Mouse (Mus musculus): ENCODE results near the gene Sprr1a. TPM values are rescaled to one million over a fixed set of nuclear protein-coding genes. Genes with fewer than 3 reads are reported as not detected.

Gene Sprr1a
- polyA plus RNA-seq, 2 experiments, result 6.5 to 21.2 TPM

- 65% methylated on average over 1 of the region's 1 CpGs for WGBS
These were observed 19.1 kb downstream of the Sprr1a start for GRCm38 (mm10) chr3:92466576-92466975.

GRCm38 (mm10) chr3:92458620-92459019 is 27.1 kb downstream of the Sprr1a start, which contains the start of gene Sprr3:
Gene Sprr3, minus strand, starts transcription at chr3:92458720.
- ATAC-seq (ENCODE audit: low FRiP score, low read depth) (no peak), DNase-seq (ENCODE audit: low spot score) (no peak)
- Histone ChIP-seq H3K4me2 (replicated peaks; ENCODE audit: low read depth, low read length, severe bottlenecking) (no peak within 1 kb of the TSS), H3K4me3 (replicated peaks; ENCODE audit: low read length) (no peak within 1 kb of the TSS), H3K27ac (replicated peaks; ENCODE audit: low read depth, low read length) (no peak within 1 kb of the TSS), H3K9me3 (ENCODE audit: control insufficient read depth, low read length) (no peaks in the 10 kb centered on the region), H3K4me1 (ENCODE audit: control insufficient read depth, insufficient read depth, low read length) (no peaks in the 10 kb centered on the region), H3K27me3 (ENCODE audit: control insufficient read depth, insufficient read depth, low read length) (no peaks in the 10 kb centered on the region), H3K36me3 (ENCODE audit: control insufficient read depth, insufficient read depth, low read length) (no peaks in the 10 kb centered on the region), H3K9ac (ENCODE audit: low read depth, low read length, severe bottlenecking) (no peak within 1 kb of the TSS)
- WGBS, result 61% methylated on average over 2 of the region's 2 CpGs
- no peak for TF ChIP-seq POLR2A (IDR thresholded peaks at IDR 0.05; ENCODE audit: borderline replicate concordance, extremely low read depth, insufficient read depth, insufficient read length)

More at GRCm38 (mm10) chr3:92466576-92466975, 19.1 kb downstream of the Sprr1a start:
- ATAC-seq (ENCODE audit: low FRiP score, low read depth), result no peak
- no peak for DNase-seq (ENCODE audit: low spot score)
- no peak overlapping the region for H3K4me2 ChIP-seq (replicated peaks; ENCODE audit: low read depth, low read length, severe bottlenecking)
- H3K9ac ChIP-seq (ENCODE audit: low read depth, low read length, severe bottlenecking), result no peak overlapping the region
- H3K4me1 ChIP-seq (ENCODE audit: control insufficient read depth, insufficient read depth, low read length), result no peaks in the 10 kb centered on the region
- no peaks in the 10 kb centered on the region for H3K27me3 ChIP-seq (ENCODE audit: control insufficient read depth, insufficient read depth, low read length)
- TF ChIP-seq POLR2A (IDR thresholded peaks at IDR 0.05; ENCODE audit: borderline replicate concordance, extremely low read depth, insufficient read depth, insufficient read length), result no peak
- H3K9me3 ChIP-seq (ENCODE audit: control insufficient read depth, low read length), result no peaks in the 10 kb centered on the region
- H3K36me3 ChIP-seq (ENCODE audit: control insufficient read depth, insufficient read depth, low read length), result no peaks in the 10 kb centered on the region
- H3K4me3 ChIP-seq (replicated peaks; ENCODE audit: low read length), result no peak overlapping the region
- H3K27ac ChIP-seq (replicated peaks; ENCODE audit: low read depth, low read length), result no peak overlapping the region

- Histone ChIP-seq H3K9ac (ENCODE audit: low read depth, low read length, severe bottlenecking) (no peak overlapping the region), H3K27ac (replicated peaks; ENCODE audit: low read depth, low read length) (no peak overlapping the region), H3K4me2 (replicated peaks; ENCODE audit: low read depth, low read length, severe bottlenecking) (no peak overlapping the region), H3K36me3 (ENCODE audit: control insufficient read depth, insufficient read depth, low read length) (no peaks in the 10 kb centered on the region), H3K4me3 (replicated peaks; ENCODE audit: low read length) (no peak overlapping the region), H3K9me3 (ENCODE audit: control insufficient read depth, low read length) (no peaks in the 10 kb centered on the region), H3K27me3 (ENCODE audit: control insufficient read depth, insufficient read depth, low read length) (no peaks in the 10 kb centered on the region), H3K4me1 (ENCODE audit: control insufficient read depth, insufficient read depth, low read length) (no peaks in the 10 kb centered on the region)
- no peak for ATAC-seq (ENCODE audit: low FRiP score, low read depth)
- TF ChIP-seq POLR2A (IDR thresholded peaks at IDR 0.05; ENCODE audit: borderline replicate concordance, extremely low read depth, insufficient read depth, insufficient read length), result no peak
- WGBS, result 78% methylated on average over 5 of the region's 5 CpGs
- no peak for DNase-seq (ENCODE audit: low spot score)
These were observed 30.5 kb downstream of the Sprr1a start for GRCm38 (mm10) chr3:92455151-92455550.

- Histone ChIP-seq H3K36me3 (ENCODE audit: control insufficient read depth, insufficient read depth, low read length) (no peaks in the 10 kb centered on the region), H3K4me1 (ENCODE audit: control insufficient read depth, insufficient read depth, low read length) (no peaks in the 10 kb centered on the region), H3K9ac (ENCODE audit: low read depth, low read length, severe bottlenecking) (no peak overlapping the region), H3K27me3 (ENCODE audit: control insufficient read depth, insufficient read depth, low read length) (no peaks in the 10 kb centered on the region), H3K4me3 (replicated peaks; ENCODE audit: low read length) (no peak overlapping the region), H3K4me2 (replicated peaks; ENCODE audit: low read depth, low read length, severe bottlenecking) (no peak overlapping the region), H3K9me3 (ENCODE audit: control insufficient read depth, low read length) (no peaks in the 10 kb centered on the region), H3K27ac (replicated peaks; ENCODE audit: low read depth, low read length) (no peak overlapping the region)
- DNase-seq (ENCODE audit: low spot score), result no peak
- TF ChIP-seq POLR2A (IDR thresholded peaks at IDR 0.05; ENCODE audit: borderline replicate concordance, extremely low read depth, insufficient read depth, insufficient read length), result no peak
- no peak for ATAC-seq (ENCODE audit: low FRiP score, low read depth)
- 81% methylated on average over 3 of the region's 3 CpGs for WGBS
These were observed 45.5 kb downstream of the Sprr1a start for GRCm38 (mm10) chr3:92440177-92440576.

GRCm38 (mm10) chr3:92438689-92439088 is 47.0 kb downstream of the Sprr1a start, which contains the start of gene Sprr1b:
Gene Sprr1b, minus strand, starts transcription at chr3:92438789.
- Histone ChIP-seq H3K9me3 (ENCODE audit: control insufficient read depth, low read length) (no peaks in the 10 kb centered on the region), H3K4me3 (replicated peaks; ENCODE audit: low read length) (no peak within 1 kb of the TSS)
- 82% methylated on average over 3 of the region's 3 CpGs for WGBS

More at GRCm38 (mm10) chr3:92438689-92439088, 47.0 kb downstream of the Sprr1a start, which contains the start of gene Sprr1b:
- Histone ChIP-seq H3K4me1 (ENCODE audit: control insufficient read depth, insufficient read depth, low read length) (no peaks in the 10 kb centered on the region), H3K27ac (replicated peaks; ENCODE audit: low read depth, low read length) (no peak within 1 kb of the TSS), H3K9ac (ENCODE audit: low read depth, low read length, severe bottlenecking) (no peak within 1 kb of the TSS), H3K27me3 (ENCODE audit: control insufficient read depth, insufficient read depth, low read length) (no peaks in the 10 kb centered on the region), H3K36me3 (ENCODE audit: control insufficient read depth, insufficient read depth, low read length) (no peaks in the 10 kb centered on the region), H3K4me2 (replicated peaks; ENCODE audit: low read depth, low read length, severe bottlenecking) (no peak within 1 kb of the TSS)
- TF ChIP-seq POLR2A (IDR thresholded peaks at IDR 0.05; ENCODE audit: borderline replicate concordance, extremely low read depth, insufficient read depth, insufficient read length), result no peak
- DNase-seq (ENCODE audit: low spot score), result no peak
- no peak for ATAC-seq (ENCODE audit: low FRiP score, low read depth)

Other genes with a start within 250 kb of the Sprr1a start
- 0.63 TPM in 2 replicates for gene Sprr2a3, start 200.5 kb downstream of the Sprr1a start, polyA plus RNA-seq (2012; rRNA removed)
- 0.44 and 0.52 TPM in 2 replicates for gene Sprr2a3, start 200.5 kb downstream of the Sprr1a start, polyA plus RNA-seq (2014; fragmentation: Nextera tagmentation; extraction: Ambion mirVana)
- not detected in 2 replicates for gene Sprr2b, start 169.3 kb downstream of the Sprr1a start, polyA plus RNA-seq (2012; rRNA removed)
- not detected in 2 replicates for gene Sprr2b, start 169.3 kb downstream of the Sprr1a start, polyA plus RNA-seq (2014; fragmentation: Nextera tagmentation; extraction: Ambion mirVana)
- not detected in 2 replicates for gene Sprr2d, start 146.8 kb downstream of the Sprr1a start, polyA plus RNA-seq (2012; rRNA removed)
- gene Sprr2d, start 146.8 kb downstream of the Sprr1a start, polyA plus RNA-seq (2014; fragmentation: Nextera tagmentation; extraction: Ambion mirVana), result not detected in 2 replicates
- gene Sprr2e, start 133.8 kb downstream of the Sprr1a start, polyA plus RNA-seq (2012; rRNA removed), result not detected in 2 replicates
- gene Sprr2e, start 133.8 kb downstream of the Sprr1a start, polyA plus RNA-seq (2014; fragmentation: Nextera tagmentation; extraction: Ambion mirVana), result not detected in 2 replicates
- gene Sprr2f, start 120.7 kb downstream of the Sprr1a start, polyA plus RNA-seq (2012; rRNA removed), result 0.27 and 0.43 TPM in 2 replicates
- not detected in 2 replicates for gene Sprr2f, start 120.7 kb downstream of the Sprr1a start, polyA plus RNA-seq (2014; fragmentation: Nextera tagmentation; extraction: Ambion mirVana)
- gene Sprr2h, start 100.2 kb downstream of the Sprr1a start, polyA plus RNA-seq (2012; rRNA removed), result 0.09 TPM in 1 of 2 replicates, not detected in the other
- 0.28 TPM in 1 of 2 replicates, not detected in the other for gene Sprr2h, start 100.2 kb downstream of the Sprr1a start, polyA plus RNA-seq (2014; fragmentation: Nextera tagmentation; extraction: Ambion mirVana)
- gene Sprr2i, start 77.9 kb downstream of the Sprr1a start, polyA plus RNA-seq (2012; rRNA removed), result not detected in 2 replicates
- not detected in 2 replicates for gene Sprr2i, start 77.9 kb downstream of the Sprr1a start, polyA plus RNA-seq (2014; fragmentation: Nextera tagmentation; extraction: Ambion mirVana)
- gene Sprr2j-ps, start 67.8 kb downstream of the Sprr1a start, polyA plus RNA-seq (2012; rRNA removed), result not detected in 2 replicates
- 0.39 TPM in 1 of 2 replicates, not detected in the other for gene Sprr2j-ps, start 67.8 kb downstream of the Sprr1a start, polyA plus RNA-seq (2014; fragmentation: Nextera tagmentation; extraction: Ambion mirVana)
- gene Gm9774, start 56.5 kb downstream of the Sprr1a start, polyA plus RNA-seq (2012; rRNA removed), result 6.2 and 7.4 TPM in 2 replicates
- 5.1 and 5.9 TPM in 2 replicates for gene Gm9774, start 56.5 kb downstream of the Sprr1a start, polyA plus RNA-seq (2014; fragmentation: Nextera tagmentation; extraction: Ambion mirVana)
- gene Sprr2k, start 53.3 kb downstream of the Sprr1a start, polyA plus RNA-seq (2012; rRNA removed), result not detected in 2 replicates
- not detected in 2 replicates for gene Sprr2k, start 53.3 kb downstream of the Sprr1a start, polyA plus RNA-seq (2014; fragmentation: Nextera tagmentation; extraction: Ambion mirVana)
- 6.1 and 6.3 TPM in 2 replicates for gene Sprr1b, start 47.1 kb downstream of the Sprr1a start, polyA plus RNA-seq (2012; rRNA removed)
- gene Sprr1b, start 47.1 kb downstream of the Sprr1a start, polyA plus RNA-seq (2014; fragmentation: Nextera tagmentation; extraction: Ambion mirVana), result 8.4 and 15.7 TPM in 2 replicates
- not detected in 2 replicates for gene Sprr3, start 27.2 kb downstream of the Sprr1a start, polyA plus RNA-seq (2012; rRNA removed)
- gene Sprr3, start 27.2 kb downstream of the Sprr1a start, polyA plus RNA-seq (2014; fragmentation: Nextera tagmentation; extraction: Ambion mirVana), result 0.25 TPM in 1 of 2 replicates, not detected in the other
- gene Sprr4, start 14.6 kb upstream of the Sprr1a start, polyA plus RNA-seq (2012; rRNA removed), result not detected in 2 replicates
- not detected in 2 replicates for gene Sprr4, start 14.6 kb upstream of the Sprr1a start, polyA plus RNA-seq (2014; fragmentation: Nextera tagmentation; extraction: Ambion mirVana)
- not detected in 2 replicates for gene 2310046K23Rik, start 48.6 kb upstream of the Sprr1a start, polyA plus RNA-seq (2012; rRNA removed)
- gene 2310046K23Rik, start 48.6 kb upstream of the Sprr1a start, polyA plus RNA-seq (2014; fragmentation: Nextera tagmentation; extraction: Ambion mirVana), result not detected in 2 replicates
- 0.12 and 0.14 TPM in 2 replicates for gene Ivl, start 87.8 kb upstream of the Sprr1a start, polyA plus RNA-seq (2012; rRNA removed)
- 0.14 and 0.72 TPM in 2 replicates for gene Ivl, start 87.8 kb upstream of the Sprr1a start, polyA plus RNA-seq (2014; fragmentation: Nextera tagmentation; extraction: Ambion mirVana)
- gene Smcp, start 103.1 kb upstream of the Sprr1a start, polyA plus RNA-seq (2012; rRNA removed), result not detected in 2 replicates
- not detected in 2 replicates for gene Smcp, start 103.1 kb upstream of the Sprr1a start, polyA plus RNA-seq (2014; fragmentation: Nextera tagmentation; extraction: Ambion mirVana)
- gene 2210017I01Rik, start 121.6 kb upstream of the Sprr1a start, polyA plus RNA-seq (2012; rRNA removed), result not detected in 2 replicates
- not detected in 2 replicates for gene 2210017I01Rik, start 121.6 kb upstream of the Sprr1a start, polyA plus RNA-seq (2014; fragmentation: Nextera tagmentation; extraction: Ambion mirVana)
- not detected in 2 replicates for gene Lce6a, start 135.8 kb upstream of the Sprr1a start, polyA plus RNA-seq (2012; rRNA removed)
- gene Lce6a, start 135.8 kb upstream of the Sprr1a start, polyA plus RNA-seq (2014; fragmentation: Nextera tagmentation; extraction: Ambion mirVana), result 0.59 TPM in 1 of 2 replicates, not detected in the other
- gene Lce1a1, start 162.4 kb upstream of the Sprr1a start, polyA plus RNA-seq (2012; rRNA removed), result not detected in 2 replicates
- gene Lce1a1, start 162.4 kb upstream of the Sprr1a start, polyA plus RNA-seq (2014; fragmentation: Nextera tagmentation; extraction: Ambion mirVana), result not detected in 2 replicates
- not detected in 2 replicates for gene Lce1b, start 171.0 kb upstream of the Sprr1a start, polyA plus RNA-seq (2012; rRNA removed)
- gene Lce1b, start 171.0 kb upstream of the Sprr1a start, polyA plus RNA-seq (2014; fragmentation: Nextera tagmentation; extraction: Ambion mirVana), result not detected in 2 replicates
- not detected in 2 replicates for gene Lce1a2, start 184.4 kb upstream of the Sprr1a start, polyA plus RNA-seq (2012; rRNA removed)
- not detected in 2 replicates for gene Lce1a2, start 184.4 kb upstream of the Sprr1a start, polyA plus RNA-seq (2014; fragmentation: Nextera tagmentation; extraction: Ambion mirVana)
- gene Lce1c, start 193.4 kb upstream of the Sprr1a start, polyA plus RNA-seq (2012; rRNA removed), result not detected in 2 replicates
- gene Lce1c, start 193.4 kb upstream of the Sprr1a start, polyA plus RNA-seq (2014; fragmentation: Nextera tagmentation; extraction: Ambion mirVana), result not detected in 2 replicates
- gene Lce1d, start 201.3 kb upstream of the Sprr1a start, polyA plus RNA-seq (2012; rRNA removed), result not detected in 2 replicates
- gene Lce1d, start 201.3 kb upstream of the Sprr1a start, polyA plus RNA-seq (2014; fragmentation: Nextera tagmentation; extraction: Ambion mirVana), result not detected in 2 replicates
- not detected in 2 replicates for gene Lce1e, start 223.2 kb upstream of the Sprr1a start, polyA plus RNA-seq (2012; rRNA removed)
- not detected in 2 replicates for gene Lce1e, start 223.2 kb upstream of the Sprr1a start, polyA plus RNA-seq (2014; fragmentation: Nextera tagmentation; extraction: Ambion mirVana)
- not detected in 2 replicates for gene Lce1f, start 234.5 kb upstream of the Sprr1a start, polyA plus RNA-seq (2012; rRNA removed)
- not detected in 2 replicates for gene Lce1f, start 234.5 kb upstream of the Sprr1a start, polyA plus RNA-seq (2014; fragmentation: Nextera tagmentation; extraction: Ambion mirVana)